Mouse (Mus musculus) cerebellum, adult 9-10 months (tissue): Measurements from ENCODE around the gene Cdk5rap3.

Experiments
- DNase-seq: peaks from one replicate; pipeline ENCODE4 v3.0.0; 2022

Cdk5rap3 gene

GRCm38 (mm10) chr11:96916044-96916884 lies at the start of gene Cdk5rap3:
TSS of gene Cdk5rap3 (minus strand) at chr11:96916496.
- peak; percentile 100 for DNase-seq

GRCm38 (mm10) chr11:96963580-96963979 lies 47.3 kb upstream of the Cdk5rap3 start:
- DNase-seq, result peak; percentile 94

GRCm38 (mm10) chr11:96957061-96957805 lies 40.9 kb upstream of the Cdk5rap3 start:
- DNase-seq, result no peak

- no peak for DNase-seq
Measured at GRCm38 (mm10) chr11:96956009-96956724, 39.9 kb upstream of the Cdk5rap3 start.

GRCm38 (mm10) chr11:96955094-96955493 lies 38.8 kb upstream of the Cdk5rap3 start:
- no peak for DNase-seq

- no peak for DNase-seq
Measured at GRCm38 (mm10) chr11:96952896-96953295, 36.6 kb upstream of the Cdk5rap3 start.

GRCm38 (mm10) chr11:96952426-96952825 lies 36.1 kb upstream of the Cdk5rap3 start:
- DNase-seq, result no peak

GRCm38 (mm10) chr11:96950767-96951166 lies 34.5 kb upstream of the Cdk5rap3 start:
- peak; percentile 11 for DNase-seq

- DNase-seq, result no peak
Measured at GRCm38 (mm10) chr11:96947849-96948248, 31.6 kb upstream of the Cdk5rap3 start.

- no peak for DNase-seq
Measured at GRCm38 (mm10) chr11:96946498-96946897, 30.2 kb upstream of the Cdk5rap3 start.

- no peak for DNase-seq
Measured at GRCm38 (mm10) chr11:96944844-96945580, 28.7 kb upstream of the Cdk5rap3 start.

GRCm38 (mm10) chr11:96943746-96944304 lies 27.5 kb upstream of the Cdk5rap3 start, which contains the start of gene Pnpo:
TSS of gene Pnpo (minus strand) at chr11:96943986.
- peak; percentile 97 for DNase-seq

GRCm38 (mm10) chr11:96941989-96942590 lies 25.8 kb upstream of the Cdk5rap3 start:
- DNase-seq, result no peak

- DNase-seq, result no peak
Measured at GRCm38 (mm10) chr11:96940578-96941465, 24.5 kb upstream of the Cdk5rap3 start.

GRCm38 (mm10) chr11:96938426-96938800 lies 22.1 kb upstream of the Cdk5rap3 start:
- DNase-seq, result peak; percentile 9

- DNase-seq, result peak; percentile 24
Measured at GRCm38 (mm10) chr11:96937549-96938425, 21.5 kb upstream of the Cdk5rap3 start.

- no peak for DNase-seq
Measured at GRCm38 (mm10) chr11:96935872-96936650, 19.8 kb upstream of the Cdk5rap3 start.

- DNase-seq, result peak; percentile 15
Measured at GRCm38 (mm10) chr11:96934921-96935356, 18.6 kb upstream of the Cdk5rap3 start.
